Mouse (Mus musculus): Measurements from ENCODE around the gene Clmp. TPM values are rescaled to one million over a fixed set of nuclear protein-coding genes. Genes with fewer than 3 reads are reported as not detected.
"Not testable (repeated sequence)": the region's sequence is repeated elsewhere in the genome, so short reads cannot be mapped to it uniquely, and the experiment has no call there.

The Clmp gene
- total RNA-seq, 2 experiments from 2014 or later = 1.3 TPM; not detected in 1

- ATAC-seq (replicated peaks; ENCODE audit: low FRiP score, poor library complexity, severe bottlenecking) = no peak
Measured at GRCm38 (mm10) chr9:40767946-40768345, 82.2 kb downstream of the Clmp start.

GRCm38 (mm10) chr9:40772246-40772645, 86.5 kb downstream of the Clmp start:
- ATAC-seq (replicated peaks; ENCODE audit: low FRiP score, poor library complexity, severe bottlenecking) = no peak

- not testable (repeated sequence) for ATAC-seq (replicated peaks; ENCODE audit: low FRiP score, poor library complexity, severe bottlenecking)
Measured at GRCm38 (mm10) chr9:40773142-40773541, 87.4 kb downstream of the Clmp start.

GRCm38 (mm10) chr9:40773869-40774268, 88.1 kb downstream of the Clmp start:
- no peak for ATAC-seq (replicated peaks; ENCODE audit: low FRiP score, poor library complexity, severe bottlenecking)

- ATAC-seq (replicated peaks; ENCODE audit: low FRiP score, poor library complexity, severe bottlenecking) = no peak
Measured at GRCm38 (mm10) chr9:40776044-40776443, 90.3 kb downstream of the Clmp start.

- no peak for ATAC-seq (replicated peaks; ENCODE audit: low FRiP score, poor library complexity, severe bottlenecking)
Measured at GRCm38 (mm10) chr9:40776459-40777248, 90.9 kb downstream of the Clmp start.

GRCm38 (mm10) chr9:40780111-40780510, 94.3 kb downstream of the Clmp start:
- no peak for ATAC-seq (replicated peaks; ENCODE audit: low FRiP score, poor library complexity, severe bottlenecking)

- ATAC-seq (replicated peaks; ENCODE audit: low FRiP score, poor library complexity, severe bottlenecking) = no peak
Measured at GRCm38 (mm10) chr9:40780892-40781725, 95.3 kb downstream of the Clmp start.

- no peak for ATAC-seq (replicated peaks; ENCODE audit: low FRiP score, poor library complexity, severe bottlenecking)
Measured at GRCm38 (mm10) chr9:40781726-40782581, 96.2 kb downstream of the Clmp start.

- ATAC-seq (replicated peaks; ENCODE audit: low FRiP score, poor library complexity, severe bottlenecking) = no peak
Measured at GRCm38 (mm10) chr9:40783641-40784373, 98.0 kb downstream of the Clmp start.

GRCm38 (mm10) chr9:40784374-40784967, 98.7 kb downstream of the Clmp start:
- no peak for ATAC-seq (replicated peaks; ENCODE audit: low FRiP score, poor library complexity, severe bottlenecking)

- no peak for ATAC-seq (replicated peaks; ENCODE audit: low FRiP score, poor library complexity, severe bottlenecking)
Measured at GRCm38 (mm10) chr9:40785452-40785851, 99.7 kb downstream of the Clmp start.

- ATAC-seq (replicated peaks; ENCODE audit: low FRiP score, poor library complexity, severe bottlenecking) = not testable (repeated sequence)
Measured at GRCm38 (mm10) chr9:40786820-40787219, 101.1 kb downstream of the Clmp start.

GRCm38 (mm10) chr9:40791864-40792633, 106.3 kb downstream of the Clmp start:
- ATAC-seq (replicated peaks; ENCODE audit: low FRiP score, poor library complexity, severe bottlenecking) = no peak

GRCm38 (mm10) chr9:40793581-40793980, 107.8 kb downstream of the Clmp start:
- no peak for ATAC-seq (replicated peaks; ENCODE audit: low FRiP score, poor library complexity, severe bottlenecking)

- no peak for ATAC-seq (replicated peaks; ENCODE audit: low FRiP score, poor library complexity, severe bottlenecking)
Measured at GRCm38 (mm10) chr9:40794251-40794650, 108.5 kb downstream of the Clmp start.

GRCm38 (mm10) chr9:40794926-40795325, 109.2 kb downstream of the Clmp start:
- ATAC-seq (replicated peaks; ENCODE audit: low FRiP score, poor library complexity, severe bottlenecking) = no peak

GRCm38 (mm10) chr9:40795562-40795961, 109.8 kb downstream of the Clmp start:
- no peak for ATAC-seq (replicated peaks; ENCODE audit: low FRiP score, poor library complexity, severe bottlenecking)
